Mouse (Mus musculus) ES-Bruce4 (cell line): ENCODE measurements around the gene Taar8a.

Experiments
- CTCF ChIP-seq: IDR thresholded peaks from one replicate; pipeline ENCODE4 v1.8.1; 2011; ENCODE audit warnings: low read depth, low read length
- EP300 ChIP-seq: IDR thresholded peaks from 2 replicates; pipeline ENCODE4 v1.6.1; 2011; ENCODE audit warnings: low read depth, low read length; ENCODE audit not compliant: insufficient read depth
- POLR2A ChIP-seq: IDR thresholded peaks from one replicate; pipeline ENCODE4 v1.8.1; 2011; ENCODE audit warnings: low read length; ENCODE audit not compliant: insufficient read depth

GRCm38 (mm10) chr10:24087168-24087567, 10.9 kb downstream of the Taar8a start:
- no peak for TF ChIP-seq CTCF
- no peak for TF ChIP-seq POLR2A
- TF ChIP-seq EP300: no peak
